ENCODE assay signal across 8 mouse cellular contexts in genomic region chr6:8735657-8736492, GRCm38 (mm10). TPM values are rescaled to one million over a fixed set of nuclear protein-coding genes. Genes with fewer than 3 reads are reported as not detected.
A peak's percentile ranks its signal among the peaks of the same experiment; 100 is the strongest.
DNase-seq lines count a peak whose midpoint lies in the region; ATAC-seq and TF ChIP-seq lines count a peak whose summit lies in the region.

No protein-coding gene starts in this region.

- H3K27me3 ChIP-seq in heart, adult 2 months (ENCODE audit: control insufficient read depth, insufficient read depth, low read length), result no peaks in the 10 kb centered on the region
- no peaks in the 10 kb centered on the region for H3K27me3 ChIP-seq in kidney, embryonic 16.5 days (ENCODE audit: insufficient read depth, low read length)
- no peaks in the 10 kb centered on the region for H3K27me3 ChIP-seq in liver, adult 2 months (ENCODE audit: control insufficient read depth, insufficient read depth, low read length)
- no peaks in the 10 kb centered on the region for H3K27me3 ChIP-seq in neural tube, embryonic 11.5 days (ENCODE audit: control insufficient read depth, insufficient read depth, low read length)
- H3K27me3 ChIP-seq in stomach, embryonic 16.5 days (ENCODE audit: control insufficient read depth, insufficient read depth, low read length), result no peaks in the 10 kb centered on the region

- TF ChIP-seq POLR2A in heart, adult 2 months (IDR thresholded peaks at IDR 0.05; ENCODE audit: insufficient read depth, low read depth, low read length), result no peak
- no peak for TF ChIP-seq POLR2A in liver, adult 2 months (IDR thresholded peaks at IDR 0.05; ENCODE audit: extremely low read depth, insufficient read depth, low read length)

- peak; percentile 66; the same call in 1 of the 2 replicates for TF ChIP-seq EP300 in heart, adult 2 months (IDR thresholded peaks at IDR 0.05; ENCODE audit: insufficient read depth, low read depth, low read length)

- no peak overlapping the region for H3K27ac ChIP-seq in heart, adult 2 months
- H3K27ac ChIP-seq in kidney, embryonic 16.5 days (ENCODE audit: low read length), result no peak overlapping the region
- H3K27ac ChIP-seq in liver, adult 2 months (replicated peaks; ENCODE audit: insufficient read depth, low read depth, low read length), result no peak overlapping the region
- no peak overlapping the region for H3K27ac ChIP-seq in neural tube, embryonic 11.5 days (ENCODE audit: low read depth, low read length)
- no peak overlapping the region for H3K27ac ChIP-seq in stomach, embryonic 16.5 days (ENCODE audit: low read length)

- peak; percentile 87 for TF ChIP-seq CTCF in heart, adult 2 months (IDR thresholded peaks at IDR 0.05)
- TF ChIP-seq CTCF in liver, adult 2 months (IDR thresholded peaks at IDR 0.05; ENCODE audit: low read depth, low read length), result peak; percentile 65

- intact Hi-C loops in heart, adult 2 months (cut with DNase I), result loop anchor here (2.0 to 10.0 kb wide), 3 partner anchors 96 to 671 kb away; no protein-coding TSS in a partner anchor

- H3K4me1 ChIP-seq in heart, adult 2 months (ENCODE audit: control insufficient read depth, insufficient read depth, low read length), result no peaks in the 10 kb centered on the region
- H3K4me1 ChIP-seq in kidney, embryonic 16.5 days (ENCODE audit: insufficient read depth, low read length), result peaks cover 15% of the 10 kb centered on the region
- no peaks in the 10 kb centered on the region; the same call in 1 of the 2 replicates for H3K4me1 ChIP-seq in liver, adult 2 months (ENCODE audit: control insufficient read depth, insufficient read depth, low read length)
- no peaks in the 10 kb centered on the region for H3K4me1 ChIP-seq in neural tube, embryonic 11.5 days (ENCODE audit: control insufficient read depth, insufficient read depth, low read length)
- 0 out of 2 replicates have a peak, but pooled peaks cover 2% of the 10 kb centered on the region for H3K4me1 ChIP-seq in stomach, embryonic 16.5 days (ENCODE audit: control insufficient read depth, insufficient read depth, low read length)

- H3K4me3 ChIP-seq in heart, adult 2 months, result no peak overlapping the region
- H3K4me3 ChIP-seq in kidney, embryonic 16.5 days (ENCODE audit: low read length), result no peak overlapping the region
- no peak overlapping the region for H3K4me3 ChIP-seq in liver, adult 2 months (ENCODE audit: insufficient read depth, low read depth, low read length)
- H3K4me3 ChIP-seq in neural tube, embryonic 11.5 days (ENCODE audit: low read depth, low read length), result no peak overlapping the region
- no peak overlapping the region for H3K4me3 ChIP-seq in stomach, embryonic 16.5 days (replicated peaks; ENCODE audit: low read length)

- H3K79me2 ChIP-seq in heart, adult 2 months (replicated peaks; ENCODE audit: control insufficient read depth, insufficient read depth, low read length), result no peaks in the 10 kb centered on the region
- no peaks in the 10 kb centered on the region for H3K79me2 ChIP-seq in liver, adult 2 months (ENCODE audit: control insufficient read depth, insufficient read depth, low read length)

- no peaks in the 10 kb centered on the region for H3K9me3 ChIP-seq in kidney, embryonic 16.5 days (ENCODE audit: low read length)
- H3K9me3 ChIP-seq in neural tube, embryonic 11.5 days (ENCODE audit: control insufficient read depth, low read length), result no peaks in the 10 kb centered on the region
- H3K9me3 ChIP-seq in stomach, embryonic 16.5 days (replicated peaks; ENCODE audit: control insufficient read depth, low read length), result no peaks in the 10 kb centered on the region

- DNase-seq in A20 (ENCODE audit: low read depth, low spot score), result peak; percentile 88
- peak; percentile 59 to 68 for DNase-seq in adrenal gland, adult 18-20 months (ENCODE audit: low spot score in 2 of 2)
- peak; percentile 86 for DNase-seq in embryo, embryonic 11 days
- peak; percentile 48 to 71 for DNase-seq in heart, adult 2 months
- DNase-seq in liver, adult 2 months (ENCODE audit: extremely low read depth, low read depth, low spot score), result peak; percentile 38
- DNase-seq in neural tube, embryonic 11.5 days (ENCODE audit: low spot score), result peak; percentile 74

- H3K4me2 ChIP-seq in kidney, embryonic 16.5 days (replicated peaks; ENCODE audit: low read depth, low read length), result no peak overlapping the region
- no peak overlapping the region for H3K4me2 ChIP-seq in neural tube, embryonic 11.5 days (ENCODE audit: low read depth)
- H3K4me2 ChIP-seq in stomach, embryonic 16.5 days (ENCODE audit: low read depth, low read length), result no peak overlapping the region

- WGBS in heart, adult 2 months, result 65% methylated on average over 8 of the region's 8 CpGs
- WGBS in kidney, embryonic 16.5 days, result 49% methylated on average over 8 of the region's 8 CpGs
- WGBS in liver, adult 2 months, result 61% methylated on average over 8 of the region's 8 CpGs
- WGBS in neural tube, embryonic 11.5 days, result 68% methylated on average over 8 of the region's 8 CpGs
- 54% methylated on average over 8 of the region's 8 CpGs for WGBS in stomach, embryonic 16.5 days

- no peak overlapping the region for H3K9ac ChIP-seq in heart, adult 2 months (ENCODE audit: low read depth, low read length)
- H3K9ac ChIP-seq in kidney, embryonic 16.5 days (replicated peaks; ENCODE audit: low read length), result no peak overlapping the region
- H3K9ac ChIP-seq in liver, adult 2 months (ENCODE audit: low read depth, low read length), result no peak overlapping the region
- no peak overlapping the region for H3K9ac ChIP-seq in neural tube, embryonic 11.5 days (ENCODE audit: low read length)
- H3K9ac ChIP-seq in stomach, embryonic 16.5 days (ENCODE audit: low read length), result no peak overlapping the region

- no peaks in the 10 kb centered on the region for H3K36me3 ChIP-seq in heart, adult 2 months (ENCODE audit: control insufficient read depth, insufficient read depth, low read length)
- H3K36me3 ChIP-seq in kidney, embryonic 16.5 days (ENCODE audit: insufficient read depth, low read length), result no peaks in the 10 kb centered on the region
- no peaks in the 10 kb centered on the region; the same call in 1 of the 2 replicates for H3K36me3 ChIP-seq in liver, adult 2 months (ENCODE audit: control insufficient read depth, insufficient read depth, low read length)
- H3K36me3 ChIP-seq in neural tube, embryonic 11.5 days (ENCODE audit: control insufficient read depth, insufficient read depth, low read length), result no peaks in the 10 kb centered on the region
- no peaks in the 10 kb centered on the region for H3K36me3 ChIP-seq in stomach, embryonic 16.5 days (ENCODE audit: control insufficient read depth, insufficient read depth, low read length)

- ATAC-seq in kidney, embryonic 16.5 days (ENCODE audit: low FRiP score, low TSS enrichment), result peak; percentile 64; the same call in 1 of the 2 replicates
- ATAC-seq in neural tube, embryonic 11.5 days (ENCODE audit: insufficient read depth, low FRiP score, low TSS enrichment), result peak; percentile 68
- ATAC-seq in stomach, embryonic 16.5 days (ENCODE audit: insufficient read depth, low FRiP score), result peak; percentile 72; the same call in 1 of the 2 replicates

RNA-seq across cellular contexts. Expression of gene Ica1, which starts 42.4 kb away (rescaled TPM):
- 10 to 100 TPM; 20.2 to 38.2 TPM for total RNA-seq in adrenal gland, adult 18-20 months (2021)
- 1 to 10 TPM; 7.0 to 7.8 TPM for total RNA-seq in heart, adult 2 months (2021)
- 3.9 and 7.4 TPM in 2 replicates for polyA plus RNA-seq in heart, adult 2 months (2012; rRNA removed)
- polyA plus RNA-seq in kidney, embryonic 16.5 days (2015; fragmentation: Nextera tagmentation; extraction: Ambion mirVana), result 30.4 and 31.8 TPM in 2 replicates
- total RNA-seq in liver, adult 2 months (2014; rRNA removed), result 2.9 and 3.4 TPM in 2 replicates
- 0.54 and 0.84 TPM in 2 replicates for polyA plus RNA-seq in liver, adult 2 months (2012; rRNA removed)
- 17.8 and 18.5 TPM in 2 replicates for polyA plus RNA-seq in neural tube, embryonic 11.5 days (2014; fragmentation: Nextera tagmentation; extraction: Ambion mirVana)
- polyA plus RNA-seq in stomach, embryonic 16.5 days (2015; fragmentation: Nextera tagmentation; extraction: Ambion mirVana), result 35.6 and 35.7 TPM in 2 replicates

Comparison
In these comparisons a context has a peak if more than half of its experiments do, and no peak if none do; other contexts are left out.
1. DNase-seq: peak in every context shown above with its lines; median percentile 88 in A20; 86 in embryo, embryonic 11 days; 74 in neural tube, embryonic 11.5 days; 64 in adrenal gland, adult 18-20 months; 60 in heart, adult 2 months; 38 in liver, adult 2 months.